Mouse (Mus musculus): ENCODE measurements around the gene Sorl1.
A peak's percentile ranks its signal among the peaks of the same experiment; 100 is the strongest.

The Sorl1 gene

GRCm38 (mm10) chr9:42123713-42124576 is at the start of gene Sorl1:
TSS of gene Sorl1 (minus strand) at chr9:42124297.
- DNase-seq: peak; percentile 74 to 87

GRCm38 (mm10) chr9:42173781-42174180 is 49.7 kb upstream of the Sorl1 start:
- DNase-seq: no peak

- DNase-seq: no peak
Measured at GRCm38 (mm10) chr9:42169491-42169890, 45.4 kb upstream of the Sorl1 start.

GRCm38 (mm10) chr9:42169025-42169424 is 44.9 kb upstream of the Sorl1 start:
- no peak for DNase-seq

GRCm38 (mm10) chr9:42164930-42165329 is 40.8 kb upstream of the Sorl1 start:
- DNase-seq: no peak

- no peak for DNase-seq
Measured at GRCm38 (mm10) chr9:42163011-42163410, 38.9 kb upstream of the Sorl1 start.

- DNase-seq: no peak
Measured at GRCm38 (mm10) chr9:42159376-42159775, 35.3 kb upstream of the Sorl1 start.

- no peak for DNase-seq
Measured at GRCm38 (mm10) chr9:42158652-42159051, 34.6 kb upstream of the Sorl1 start.

- DNase-seq: no peak
Measured at GRCm38 (mm10) chr9:42157981-42158380, 33.9 kb upstream of the Sorl1 start.

GRCm38 (mm10) chr9:42156566-42156965 is 32.5 kb upstream of the Sorl1 start:
- DNase-seq: no peak

GRCm38 (mm10) chr9:42154682-42155081 is 30.6 kb upstream of the Sorl1 start:
- peak; percentile 75 to 82 for DNase-seq

- DNase-seq: no peak
Measured at GRCm38 (mm10) chr9:42148816-42149215, 24.7 kb upstream of the Sorl1 start.

GRCm38 (mm10) chr9:42148036-42148435 is 23.9 kb upstream of the Sorl1 start:
- no peak for DNase-seq

- DNase-seq: no peak
Measured at GRCm38 (mm10) chr9:42146463-42146862, 22.4 kb upstream of the Sorl1 start.

GRCm38 (mm10) chr9:42141549-42142210 is 17.6 kb upstream of the Sorl1 start:
- DNase-seq: no peak

GRCm38 (mm10) chr9:42138248-42138858 is 14.3 kb upstream of the Sorl1 start:
- no peak for DNase-seq

GRCm38 (mm10) chr9:42137578-42137977 is 13.5 kb upstream of the Sorl1 start:
- DNase-seq: no peak

- DNase-seq: no peak
Measured at GRCm38 (mm10) chr9:42130793-42131760, 7.0 kb upstream of the Sorl1 start.

- DNase-seq: no peak
Measured at GRCm38 (mm10) chr9:42127983-42128382, 3.9 kb upstream of the Sorl1 start.

GRCm38 (mm10) chr9:42125262-42125982 is 1.3 kb upstream of the Sorl1 start:
- no peak for DNase-seq

GRCm38 (mm10) chr9:42123204-42123603 is 893 bp downstream of the Sorl1 start:
- no peak for DNase-seq

- DNase-seq: no peak
Measured at GRCm38 (mm10) chr9:42122441-42122840, 1.7 kb downstream of the Sorl1 start.
